Mouse (Mus musculus) CD4-positive, CD25-positive, alpha-beta regulatory T cell, adult 2 months (primary cell): ENCODE measurements around the gene Ccdc14.
"Not testable (repeated sequence)": the region's sequence is repeated elsewhere in the genome, so short reads cannot be mapped to it uniquely, and the experiment has no call there.

ENCODE experiments used
- DNase-seq: peaks from one replicate; pipeline ENCODE4 v3.0.0-alpha.2; 2012; ENCODE audit warnings: low read depth, low spot score

Gene Ccdc14

GRCm38 (mm10) chr16:34706487-34706946 is 16.1 kb downstream of the Ccdc14 start:
- DNase-seq, result no peak

DNA sequence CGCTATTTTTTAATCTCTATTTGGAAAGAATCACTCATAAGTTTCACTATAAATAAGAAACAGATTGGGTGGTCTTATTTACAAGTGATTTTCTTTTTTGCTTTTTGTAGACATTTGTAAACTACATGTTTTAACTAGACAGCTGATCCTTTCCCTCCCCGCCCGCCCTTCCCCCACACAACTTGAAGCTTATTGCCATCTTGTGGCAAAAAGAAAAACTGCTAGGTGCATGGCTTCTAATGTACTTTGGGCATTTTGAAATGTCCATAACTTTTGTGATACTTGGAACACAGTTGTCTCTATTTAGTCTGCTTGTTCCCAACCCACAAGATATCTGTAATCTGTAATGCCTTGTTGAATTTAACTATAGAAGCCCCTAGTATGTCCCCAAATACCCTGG is 21.1 kb downstream of the Ccdc14 start:
- DNase-seq, result peak; percentile 30

DNA sequence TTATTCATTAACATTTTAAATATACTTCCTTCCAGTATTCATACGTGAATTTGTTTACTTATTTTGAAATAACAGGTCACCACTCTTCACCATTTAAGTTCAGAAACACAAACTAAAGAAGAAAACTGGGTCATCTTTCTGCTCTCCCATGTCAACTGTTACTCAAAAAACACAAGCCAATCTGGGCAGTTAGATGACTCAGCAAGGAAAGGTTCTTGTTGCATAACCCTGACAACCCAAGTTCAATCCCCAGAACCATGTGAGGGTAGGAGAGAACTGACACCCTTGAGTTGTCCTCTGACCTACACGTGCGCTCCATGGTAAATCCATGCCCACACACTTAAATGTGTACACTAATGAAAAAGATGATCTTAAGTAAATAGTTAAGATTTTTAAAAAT is 34.7 kb downstream of the Ccdc14 start:
- DNase-seq, result no peak

DNA sequence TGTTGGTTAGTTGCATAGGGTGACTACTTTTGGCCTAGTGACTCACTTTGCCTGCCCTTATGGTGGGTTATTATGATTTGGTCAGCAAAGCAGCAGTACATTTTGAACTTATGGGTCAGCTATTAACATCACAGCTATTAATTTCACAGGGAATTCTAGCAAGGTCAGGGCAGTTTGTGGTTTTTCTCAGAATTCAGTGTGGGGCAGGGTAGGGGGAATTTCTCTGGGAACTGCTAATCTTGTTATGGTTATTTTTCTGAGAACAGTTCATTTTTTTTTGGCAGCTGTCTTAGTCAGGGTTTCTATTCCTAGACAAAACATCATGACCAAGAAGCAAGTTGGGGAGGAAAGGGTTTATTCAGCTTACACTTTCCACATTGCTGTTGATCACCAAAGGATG is 38.2 kb downstream of the Ccdc14 start:
- not testable (repeated sequence) for DNase-seq

DNA sequence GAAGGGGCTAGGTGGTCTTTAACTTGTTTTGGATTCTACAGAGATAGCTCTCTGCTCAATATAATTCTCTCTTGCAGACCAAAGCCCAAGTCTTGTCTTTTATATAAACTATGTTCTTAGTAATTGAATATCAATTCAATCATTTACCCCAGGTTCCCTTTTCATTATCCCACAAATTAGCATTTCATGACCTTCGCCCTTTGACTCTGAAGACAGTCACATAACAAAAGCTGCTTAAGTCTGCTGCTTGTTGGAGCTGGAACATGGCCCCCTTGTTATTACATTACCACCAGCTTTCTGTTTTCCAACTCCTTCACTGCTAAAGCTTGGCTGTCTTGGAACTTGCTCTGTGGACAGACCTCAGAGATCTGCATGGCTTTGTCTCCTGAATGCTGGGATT is 39.0 kb downstream of the Ccdc14 start:
- DNase-seq, result no peak

- no peak for DNase-seq
Measured at GRCm38 (mm10) chr16:34738656-34739233, 48.3 kb downstream of the Ccdc14 start.

GRCm38 (mm10) chr16:34742930-34743329 is 52.5 kb downstream of the Ccdc14 start:
- DNase-seq, result no peak

- DNase-seq, result no peak
Measured at GRCm38 (mm10) chr16:34745065-34745585, 54.7 kb downstream of the Ccdc14 start, which contains the start of gene Mylk. TSS of gene Mylk (plus strand) at chr16:34745210.

DNA sequence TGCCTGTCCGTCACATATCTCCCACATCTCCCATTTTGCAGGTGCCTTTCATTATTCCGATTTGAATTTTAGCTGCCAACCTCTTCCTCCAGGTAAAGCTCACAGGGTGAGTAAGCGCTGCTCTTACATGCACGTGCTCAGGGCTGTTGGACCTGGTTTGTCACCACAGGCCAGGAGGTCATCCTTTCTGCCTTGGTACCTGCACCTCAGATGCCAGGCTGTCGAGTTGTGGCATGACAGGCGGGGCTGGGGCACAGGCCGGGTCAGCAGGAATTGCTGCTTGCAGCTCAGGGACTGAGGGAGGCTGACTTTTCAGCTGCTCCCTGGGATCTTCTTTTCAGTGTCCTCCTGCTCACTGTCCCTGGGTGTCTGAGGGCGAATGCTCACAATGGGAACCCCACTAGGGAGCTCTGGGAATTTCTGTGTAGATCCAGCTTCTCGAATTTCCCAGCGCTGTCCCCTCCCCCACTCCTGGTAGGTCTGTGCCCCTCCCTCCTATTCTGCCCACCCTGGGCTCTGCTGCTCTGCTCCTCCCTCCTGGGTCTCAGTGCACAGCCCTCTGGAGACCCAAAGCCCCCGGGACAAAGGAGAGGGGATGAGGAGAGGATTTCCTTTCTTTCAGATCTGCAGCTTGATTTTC is 57.8 kb downstream of the Ccdc14 start:
- DNase-seq, result no peak

GRCm38 (mm10) chr16:34749536-34749935 is 59.1 kb downstream of the Ccdc14 start:
- no peak for DNase-seq

DNA sequence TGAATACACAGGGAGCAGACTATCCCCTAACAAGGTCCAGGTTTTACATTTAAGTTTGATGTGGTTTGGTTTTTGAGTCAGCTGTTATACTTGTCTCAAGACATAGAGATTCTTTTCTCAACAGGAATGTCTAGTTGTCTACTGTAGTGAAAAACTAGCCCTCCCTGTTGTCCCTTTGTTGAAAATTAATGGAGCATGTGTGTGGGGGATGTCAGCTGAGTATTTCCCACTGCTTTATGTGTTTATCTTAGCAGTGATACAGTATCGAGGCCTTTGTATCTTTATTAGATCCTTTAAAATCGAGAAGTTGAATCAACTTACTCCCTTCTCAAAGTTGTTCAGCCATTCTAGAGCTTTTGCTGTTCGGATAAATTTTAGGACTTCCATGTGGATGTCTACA is 61.6 kb downstream of the Ccdc14 start:
- DNase-seq, result no peak

DNA sequence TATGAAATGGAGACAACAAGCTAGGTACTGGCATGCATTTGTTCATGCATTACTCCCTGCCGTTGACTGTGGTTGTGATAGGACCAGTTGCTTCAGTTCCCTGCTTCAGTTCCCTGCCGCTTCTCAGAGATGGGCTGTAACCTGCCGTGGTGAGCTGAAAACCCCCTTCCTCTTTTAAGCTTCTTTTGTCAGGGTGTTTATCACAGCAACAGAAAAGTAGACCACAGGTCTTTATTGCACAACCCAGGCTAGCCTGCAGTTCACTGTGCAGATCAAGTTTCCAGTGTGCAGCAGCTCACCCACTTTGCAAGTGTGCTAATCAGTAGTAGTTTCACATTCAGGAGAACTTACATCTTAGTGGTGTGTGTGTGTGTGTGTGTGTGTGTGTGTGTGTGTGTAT is 62.6 kb downstream of the Ccdc14 start:
- no peak for DNase-seq

DNA sequence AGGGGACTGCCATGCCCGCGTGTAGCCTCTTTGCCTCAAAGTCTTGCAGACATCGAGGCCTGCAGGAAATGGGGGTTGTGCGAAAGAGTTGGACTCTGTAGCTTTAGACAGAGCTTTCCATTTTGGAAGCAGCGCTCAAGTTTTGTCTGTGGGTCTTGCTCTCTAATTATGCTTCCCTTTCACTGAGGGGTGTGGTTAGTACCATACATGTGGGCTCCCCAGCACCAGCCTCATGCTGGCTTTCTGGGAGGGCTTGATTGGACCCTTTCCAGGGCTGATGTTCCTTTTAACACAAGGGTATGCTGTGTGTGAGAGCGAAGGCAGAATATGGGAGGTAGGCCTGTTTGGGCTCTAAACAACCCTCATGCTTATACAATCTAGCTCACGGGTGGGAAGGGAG is 66.6 kb downstream of the Ccdc14 start:
- DNase-seq, result no peak

DNA sequence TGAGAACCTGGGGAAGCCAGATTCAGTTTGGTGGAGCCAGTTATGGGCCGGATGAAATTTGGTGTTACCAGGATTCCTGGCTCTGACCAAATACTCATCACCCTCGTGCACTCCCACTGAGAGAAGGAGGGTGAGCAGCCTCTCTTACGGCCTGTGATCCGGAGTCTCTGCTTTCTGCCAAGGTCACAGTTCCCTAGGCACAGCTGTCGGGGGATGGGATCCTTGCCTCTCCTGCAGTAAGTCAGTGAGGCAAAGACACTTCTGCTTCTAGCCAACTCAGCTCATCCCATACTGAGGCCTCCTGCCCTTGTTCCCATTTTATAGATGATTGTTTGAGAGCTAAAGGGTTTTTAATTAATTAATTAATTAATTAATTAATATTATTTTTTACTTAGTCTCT is 67.8 kb downstream of the Ccdc14 start:
- no peak for DNase-seq

DNA sequence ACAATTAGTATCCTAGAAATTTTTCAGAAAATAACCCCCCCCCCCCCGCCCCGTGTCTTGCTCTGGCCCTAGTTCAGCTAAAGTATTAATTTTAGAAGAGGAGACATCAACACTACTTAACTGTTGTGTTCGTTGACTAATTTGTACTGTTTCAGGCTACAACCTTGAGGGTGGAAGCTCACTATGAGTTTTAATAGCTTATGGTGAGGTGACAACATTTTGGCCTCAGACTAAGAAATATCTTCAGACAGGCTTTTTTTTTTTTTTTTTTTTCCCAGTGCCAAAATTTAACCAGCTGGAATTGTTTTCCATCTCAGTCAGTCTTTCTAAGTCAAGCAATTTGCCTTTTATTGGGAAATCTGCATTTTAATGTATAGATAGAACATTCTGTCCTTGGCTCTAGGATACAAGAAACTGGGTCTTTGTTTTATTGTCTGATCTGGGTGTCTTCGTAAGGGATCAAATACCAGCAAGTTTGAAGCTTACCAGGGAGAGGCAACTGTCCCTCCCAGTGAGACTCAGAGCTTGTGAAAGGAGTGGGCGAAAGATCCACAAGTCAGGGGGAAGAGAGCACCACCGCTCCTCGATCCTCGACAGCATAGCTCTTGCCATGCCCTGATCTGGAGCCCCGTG is 73.7 kb downstream of the Ccdc14 start:
- DNase-seq, result no peak

DNA sequence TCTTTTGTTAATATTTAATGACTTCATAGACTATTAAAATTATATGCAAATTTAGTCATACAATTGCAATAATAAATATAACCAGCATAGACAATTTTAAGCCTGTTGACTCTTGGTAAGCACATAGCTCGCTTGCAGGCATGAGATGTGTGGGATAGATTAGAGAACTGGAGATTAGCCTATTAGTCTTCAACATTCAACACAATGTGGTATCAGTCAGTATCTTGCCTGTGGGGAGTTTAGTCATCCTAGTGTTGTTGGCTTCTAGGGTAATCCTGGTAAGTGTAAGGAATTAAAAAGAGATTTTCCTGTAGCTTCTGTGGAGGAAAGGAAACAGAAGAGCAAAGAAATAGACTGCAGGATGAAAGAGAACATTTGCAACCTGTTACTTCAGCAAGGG is 75.2 kb downstream of the Ccdc14 start:
- DNase-seq, result no peak

DNA sequence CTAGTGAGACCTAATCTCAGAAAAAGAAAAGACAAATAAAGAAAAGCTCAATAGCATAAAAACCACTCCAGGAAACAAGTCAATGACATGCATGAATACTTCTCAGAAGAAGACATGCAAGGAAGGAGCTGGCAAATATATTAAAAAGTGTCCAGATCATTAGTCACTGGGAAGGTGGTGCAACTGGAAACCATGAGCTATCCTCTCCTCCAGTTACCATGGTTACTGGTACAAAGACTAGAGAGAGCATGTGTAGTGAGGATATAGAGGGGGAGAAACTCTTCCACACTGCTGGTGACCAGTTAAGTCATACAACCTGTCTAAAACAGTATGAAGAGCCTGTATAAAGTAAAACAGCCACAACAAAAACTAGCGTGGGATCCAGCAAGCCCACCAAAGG is 75.8 kb downstream of the Ccdc14 start:
- DNase-seq, result no peak

DNA sequence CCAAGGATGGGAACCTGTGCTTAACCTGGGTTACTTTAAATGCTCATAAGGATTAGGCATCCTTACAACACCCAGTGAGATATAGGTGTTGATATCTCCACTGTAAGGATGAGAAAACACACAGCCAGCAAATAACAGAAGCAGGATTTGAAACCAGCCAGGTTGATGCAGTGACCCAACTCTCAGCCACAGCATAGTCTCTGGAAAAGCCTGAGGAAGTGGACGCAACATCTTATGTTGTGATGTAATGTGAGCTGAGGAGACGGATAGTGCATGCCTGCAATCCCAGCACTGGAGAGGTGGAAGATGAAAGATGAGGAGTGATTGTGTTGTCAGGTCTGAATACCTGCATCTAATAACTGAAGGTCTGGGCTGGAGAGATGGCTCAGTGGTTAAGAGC is 77.0 kb downstream of the Ccdc14 start:
- no peak for DNase-seq

DNA sequence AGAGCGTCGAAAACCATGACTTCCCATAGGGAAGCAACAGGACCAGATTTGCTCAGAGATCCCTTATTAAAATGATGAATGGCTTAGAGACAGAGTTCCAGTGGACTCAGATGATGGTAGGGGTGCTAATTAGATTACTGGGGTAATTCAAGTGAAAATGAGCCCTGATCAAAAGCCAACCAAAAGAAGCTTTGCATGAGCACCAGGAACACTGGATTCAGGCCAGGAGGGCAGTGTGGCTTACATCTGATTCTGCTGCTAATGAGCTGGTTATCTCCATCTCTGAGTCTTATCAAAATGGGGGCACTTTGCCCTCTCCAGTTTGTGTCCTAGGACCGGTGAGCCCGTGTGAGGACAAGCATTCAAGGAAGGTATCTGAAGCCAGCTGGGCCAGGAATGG is 78.0 kb downstream of the Ccdc14 start:
- no peak for DNase-seq

DNA sequence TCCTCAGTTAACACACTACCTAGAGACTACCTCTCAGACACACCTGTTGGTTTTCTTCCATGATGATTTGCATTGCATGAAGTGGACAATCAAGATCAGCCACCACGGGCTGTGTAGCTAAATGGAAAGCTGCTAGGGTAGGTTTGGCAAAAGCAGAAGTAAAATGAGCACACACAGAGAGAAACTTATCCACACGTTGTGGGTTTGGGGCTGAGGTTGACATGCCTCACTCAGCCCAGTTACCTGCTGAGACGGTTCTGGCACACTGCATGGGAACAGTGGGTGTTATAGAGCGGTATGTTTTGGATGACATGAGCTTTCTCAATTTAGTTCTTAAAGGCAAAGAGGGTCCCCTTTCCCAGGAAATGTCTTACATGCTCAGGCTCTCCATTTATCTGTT is 79.7 kb downstream of the Ccdc14 start:
- no peak for DNase-seq

GRCm38 (mm10) chr16:34772445-34773032 is 82.1 kb downstream of the Ccdc14 start:
- DNase-seq, result no peak
